10 mouse cellular contexts compared by ENCODE assay signal in the genomic region with DNA sequence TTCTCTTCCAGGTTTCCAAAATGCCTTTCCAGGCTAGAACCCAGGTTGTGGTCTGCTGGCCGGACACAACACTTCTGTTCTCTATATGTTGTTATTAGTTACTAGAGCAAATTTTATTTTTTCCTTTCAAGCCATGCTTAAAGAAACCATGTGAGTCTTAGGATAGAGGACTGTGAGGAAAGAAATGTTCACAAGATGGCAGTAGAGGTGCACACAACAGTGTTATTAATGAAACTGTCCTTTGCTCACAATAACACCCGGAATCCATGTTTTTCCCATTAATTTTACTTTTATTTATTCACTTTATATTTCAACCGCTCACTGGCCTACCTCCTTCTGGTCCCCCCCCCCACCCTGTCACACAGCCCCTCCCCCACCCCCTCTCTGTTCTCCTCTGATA. TPM values are rescaled to one million over a fixed set of nuclear protein-coding genes. Genes with fewer than 3 reads are reported as not detected.
DNase-seq lines count a peak whose midpoint lies in the region; ATAC-seq and TF ChIP-seq lines count a peak whose summit lies in the region.
"Not testable (repeated sequence)": the region's sequence is repeated elsewhere in the genome, so short reads cannot be mapped to it uniquely, and the experiment has no call there.
"Had no signal": no experiment of that assay in that cellular context is flagged by ENCODE, and none has a peak within 500 bp of the region (broad histone marks: within the 10 kb centered on the region; RNA-seq: fewer than 3 reads in every experiment).

No protein-coding gene starts in this region.

- not testable (repeated sequence) for H3K9me3 ChIP-seq in intestine, postnatal 0 days (ENCODE audit: control insufficient read depth); liver, embryonic 14.5 days (ENCODE audit: control insufficient read depth, low read length)

- H3K27me3 ChIP-seq in intestine, postnatal 0 days (replicated peaks; ENCODE audit: control insufficient read depth, insufficient read depth, low read length); liver, embryonic 14.5 days (ENCODE audit: control insufficient read depth, insufficient read depth, low read length): not testable (repeated sequence)

- not testable (repeated sequence) for H3K36me3 ChIP-seq in intestine, postnatal 0 days (ENCODE audit: control insufficient read depth, insufficient read depth); liver, embryonic 14.5 days (replicated peaks; ENCODE audit: control insufficient read depth, insufficient read depth, low read depth)

- peak; percentile 19; the same call in 1 of the 2 replicates for TF ChIP-seq CTCF in gastrocnemius, adult 2 months (IDR thresholded peaks at IDR 0.05)
- peak; percentile 24; the same call in 1 of the 2 replicates for TF ChIP-seq CTCF in intestine, postnatal 0 days (IDR thresholded peaks at IDR 0.05; ENCODE audit: low read depth)
- TF ChIP-seq CTCF in left cerebral cortex, adult 2 months (IDR thresholded peaks at IDR 0.05): peak; percentile 6; the same call in 1 of the 2 replicates
- TF ChIP-seq CTCF in liver, embryonic 14.5 days (IDR thresholded peaks at IDR 0.05; ENCODE audit: low read depth): not testable (repeated sequence)

- WGBS in intestine, postnatal 0 days: 84% methylated on average over 2 of the region's 3 CpGs
- WGBS in liver, embryonic 14.5 days (ENCODE audit: insufficient replicate concordance): 57% methylated on average over 2 of the region's 3 CpGs

- not testable (repeated sequence) for H3K27ac ChIP-seq in gastrocnemius, adult 2 months; intestine, postnatal 0 days (ENCODE audit: low read depth, low read length); left cerebral cortex, adult 2 months; liver, embryonic 14.5 days

- H3K4me1 ChIP-seq in intestine, postnatal 0 days (replicated peaks; ENCODE audit: control insufficient read depth, insufficient read depth, low read length); liver, embryonic 14.5 days (replicated peaks; ENCODE audit: control insufficient read depth in 2 of 2, insufficient read depth in 2 of 2, low read length in 1 of 2): not testable (repeated sequence)

- H3K9ac ChIP-seq in intestine, postnatal 0 days (ENCODE audit: low read depth, low read length); liver, embryonic 14.5 days (replicated peaks): not testable (repeated sequence)

- DNase-seq in gastrocnemius, adult 2 months; left cerebral cortex, adult 2 months (ENCODE audit: extremely low spot score in 1 of 2, low spot score in 2 of 2); liver, embryonic 14.5 days (ENCODE audit: low read depth in 3 of 3, low spot score in 3 of 3): not testable (repeated sequence)
- DNase-seq in heart, adult 8-10 months (ENCODE audit: low spot score): peak; percentile 0

- ATAC-seq in activated CD4-positive, CD25-positive, alpha-beta regulatory T cell, adult 4 months: peak; percentile 71
- not testable (repeated sequence) for ATAC-seq in intestine, postnatal 0 days
- peak; percentile 65; the same call in 1 of the 2 replicates for ATAC-seq in liver, embryonic 14.5 days (ENCODE audit: insufficient read depth)
- peak; percentile 100 for ATAC-seq in megakaryocyte-erythroid progenitor cell, adult 5-6 weeks (replicated peaks; ENCODE audit: low FRiP score, low TSS enrichment, poor library complexity, severe bottlenecking)

- not testable (repeated sequence) for TF ChIP-seq EP300 in liver, embryonic 14.5 days (IDR thresholded peaks at IDR 0.05; ENCODE audit: low read depth)

- H3K4me2 ChIP-seq in intestine, postnatal 0 days (replicated peaks; ENCODE audit: low read depth); liver, embryonic 14.5 days (ENCODE audit: low read depth): not testable (repeated sequence)

- intact Hi-C loops in gastrocnemius, adult 2 months (cut with DNase I); left cerebral cortex, adult 2 months (cut with DNase I): not testable (repeated sequence)

- H3K4me3 ChIP-seq in gastrocnemius, adult 2 months; intestine, postnatal 0 days (ENCODE audit: low read depth, low read length); left cerebral cortex, adult 2 months; liver, embryonic 14.5 days (ENCODE audit: insufficient read depth in 1 of 2, low read depth in 2 of 2, low read length in 2 of 2): not testable (repeated sequence)

RNA-seq across cellular contexts. Expression of gene Gvin1, which starts 8.5 kb away (rescaled TPM):
- 100 to 1,000 TPM; 108 to 118 TPM for polyA plus RNA-seq in activated CD4-positive, CD25-positive, alpha-beta regulatory T cell, adult 4 months (2017; shearing (Covaris generic))
- 1 to 10 TPM; 1.9 to 4.7 TPM for total RNA-seq in gastrocnemius, adult 2 months (2021)
- total RNA-seq in heart, adult 8-10 months (2022): 1 to 10 TPM; 5.3 to 9.5 (median 7.3) TPM
- 0.63 TPM in 1 of 2 replicates, not detected in the other for polyA plus RNA-seq in intestine, postnatal 0 days (2015; fragmentation: Nextera tagmentation; extraction: Ambion mirVana)
- under 1 TPM; 0.61 to 0.91 TPM for total RNA-seq in left cerebral cortex, adult 2 months (2021)
- 0.12 and 0.35 TPM in 2 replicates for polyA plus RNA-seq in liver, embryonic 14.5 days (2012; rRNA removed)
- polyA plus RNA-seq in liver, embryonic 14.5 days (2014; fragmentation: Nextera tagmentation; extraction: Ambion mirVana): 0.40 and 0.42 TPM in 2 replicates
- total RNA-seq in megakaryocyte-erythroid progenitor cell, adult 5-6 weeks (2014; fragmentation: Nextera tagmentation): 2.4 and 4.2 TPM in 2 replicates
- 19.0 and 19.1 TPM in 2 replicates for total RNA-seq in megakaryocyte-erythroid progenitor cell, adult 5-6 weeks (2017)
- total RNA-seq: ES-E14 had no signal
- polyA plus RNA-seq: forebrain, postnatal 0 days; hindbrain, embryonic 11.5 days had no signal
